Mouse (Mus musculus) embryonic facial prominence, embryonic 13.5 days (tissue): ENCODE data around the gene Otub1. TPM values are rescaled to one million over a fixed set of nuclear protein-coding genes. Genes with fewer than 3 reads are reported as not detected.

ENCODE experiments used
- ATAC-seq: fragments of 200-750 bp; cut with Nextera tagmentation; 2 replicates; pipeline ENCODE4 v1.8.0; 2017; ENCODE audit warnings: low read depth; ENCODE audit not compliant: insufficient number of reproducible peaks, insufficient read depth, low FRiP score, low TSS enrichment
- H3K27ac ChIP-seq: fragments of 300-500 bp; sonication (generic); 2 replicates; pipeline ENCODE4 v1.5.1; 2015; ENCODE audit warnings: moderate library complexity, mild to moderate bottlenecking, inconsistent platforms
- H3K27me3 ChIP-seq: fragments of 300-500 bp; sonication (generic); 2 replicates; pipeline ENCODE4 v1.6.1; 2015; ENCODE audit warnings: mild to moderate bottlenecking, inconsistent platforms
- H3K36me3 ChIP-seq: fragments of 300-500 bp; sonication (generic); 2 replicates; pipeline ENCODE4 v1.6.1; 2015; ENCODE audit warnings: mild to moderate bottlenecking, inconsistent platforms
- H3K4me1 ChIP-seq: fragments of 300-500 bp; sonication (generic); 2 replicates; pipeline ENCODE4 v1.6.1; 2015; ENCODE audit warnings: inconsistent platforms
- H3K4me2 ChIP-seq: fragments of 300-500 bp; sonication (generic); 2 replicates; pipeline ENCODE4 v1.6.1; 2015; ENCODE audit warnings: moderate library complexity, mild to moderate bottlenecking, inconsistent platforms
- H3K4me3 ChIP-seq: fragments of 300-500 bp; sonication (generic); 2 replicates; pipeline ENCODE4 v1.5.1; 2015; ENCODE audit warnings: mild to moderate bottlenecking, inconsistent platforms
- H3K9ac ChIP-seq: fragments of 300-500 bp; sonication (generic); 2 replicates; pipeline ENCODE4 v1.6.1; 2015; ENCODE audit warnings: mild to moderate bottlenecking, inconsistent platforms
- H3K9me3 ChIP-seq: fragments of 300-500 bp; sonication (generic); 2 replicates; pipeline ENCODE4 v1.6.1; 2016; ENCODE audit warnings: inconsistent platforms
- WGBS: fragments of 180-500 bp; shearing (Covaris S2); methylation state at CpG from one replicate; pipeline ENCODE4 v1.1.7; 2015; ENCODE audit warnings: mixed read lengths; 5-methylcytosine and 5-hydroxymethylcytosine counted together
- polyA plus RNA-seq: library from polyadenylated mRNA; unstranded; fragments of >200 nt; fragmentation: Nextera tagmentation; extraction: Ambion mirVana; gene quantifications from 2 replicates; pipeline ENCODE4 v1.2.1, GENCODE M21; 2015

Gene Otub1
- polyA plus RNA-seq, result 205 and 228 TPM in 2 replicates

DNA sequence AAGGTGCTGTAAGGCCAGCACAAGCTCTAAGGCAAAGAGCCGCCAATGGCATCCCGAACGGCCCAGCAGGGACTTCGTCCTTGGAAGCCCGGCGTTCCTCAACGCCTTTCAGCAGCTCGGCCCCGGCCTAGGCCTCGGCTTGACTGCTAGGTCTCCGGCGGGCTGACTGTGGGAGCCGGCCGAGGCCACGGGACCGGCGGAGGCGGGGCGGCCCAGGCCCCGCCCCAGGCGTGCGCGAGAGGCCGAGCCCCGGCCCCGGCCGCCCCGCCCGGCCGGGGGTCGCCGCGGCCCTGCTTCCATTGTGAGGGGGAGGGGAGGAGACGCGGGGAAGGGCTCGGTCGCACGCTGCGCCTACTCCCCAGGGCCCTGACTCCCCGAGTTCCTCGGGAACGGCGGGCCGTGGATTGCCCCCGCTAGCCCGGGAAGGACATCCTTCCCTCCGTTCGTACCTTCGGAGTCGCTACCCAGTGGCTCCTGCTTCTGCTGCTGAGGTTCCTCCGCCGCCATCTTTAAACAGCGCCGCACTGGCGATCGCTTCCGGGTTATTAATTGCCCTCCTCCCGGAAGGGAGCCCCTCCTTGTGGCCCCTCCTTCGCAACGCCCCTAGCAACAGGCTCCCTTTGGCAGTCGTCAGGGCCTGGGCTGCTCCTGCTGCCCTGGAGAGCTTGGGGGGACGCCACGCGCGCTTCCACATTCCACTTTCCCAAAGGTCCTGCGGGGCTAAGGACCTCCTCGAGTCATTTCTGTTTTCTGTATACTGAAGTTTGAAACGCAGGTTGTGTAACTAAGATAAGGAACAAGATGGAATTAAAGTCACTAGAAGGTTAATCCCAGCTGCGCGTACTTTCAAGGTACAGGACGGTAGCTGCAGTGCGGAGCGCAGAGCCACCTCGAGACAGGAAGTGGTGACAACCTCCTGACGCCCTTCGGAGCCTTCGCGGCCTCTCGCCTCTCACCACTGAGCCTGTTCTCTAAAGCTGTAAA is at the start of gene Otub1:
Gene Otub1 (minus strand): TSS at position 564 of the 984 bp plus-strand sequence.
- peak; percentile 93 for ATAC-seq
- WGBS, result under 1% methylated on average over 63 of the region's 79 CpGs

DNA sequence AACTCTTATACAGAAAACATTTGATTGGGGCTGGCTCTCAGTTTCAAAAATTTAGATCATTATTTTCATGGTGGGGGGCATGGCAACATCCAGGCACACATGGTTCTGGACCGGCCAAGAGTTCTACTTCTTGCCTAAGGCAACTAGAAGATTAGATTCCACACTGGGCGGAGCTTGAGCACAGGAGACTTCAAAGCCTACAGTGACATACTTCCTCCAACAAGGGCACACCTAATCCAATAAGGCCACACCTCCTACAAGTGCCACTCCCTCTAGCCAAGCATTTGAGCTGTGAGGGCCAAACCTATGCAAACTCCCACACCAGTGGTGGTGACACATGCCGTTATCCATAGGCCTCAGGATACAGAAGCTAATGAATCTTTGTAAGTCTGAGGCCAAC is 39.9 kb upstream of the Otub1 start:
- H3K27ac ChIP-seq, result no peak overlapping the region
- H3K4me3 ChIP-seq, result no peak overlapping the region
- no peak overlapping the region for H3K9ac ChIP-seq
- ATAC-seq, result no peak
- WGBS, result 62% methylated on average over 3 of the region's 3 CpGs
- peaks cover 4% of the 10 kb centered on the region; the same call in 1 of the 2 replicates for H3K4me1 ChIP-seq
- no peaks in the 10 kb centered on the region for H3K27me3 ChIP-seq
- no peak overlapping the region for H3K4me2 ChIP-seq
- H3K9me3 ChIP-seq, result no peaks in the 10 kb centered on the region
- H3K36me3 ChIP-seq, result no peaks in the 10 kb centered on the region

More for the DNA sequence above, at the start of gene Otub1:
- H3K27me3 ChIP-seq, result no peaks in the 10 kb centered on the region
- H3K4me2 ChIP-seq, result peak within 1 kb of the TSS; percentile 84
- H3K9ac ChIP-seq, result peak within 1 kb of the TSS; percentile 87
- H3K9me3 ChIP-seq, result no peaks in the 10 kb centered on the region
- peaks cover 23% of the 10 kb centered on the region for H3K4me1 ChIP-seq
- H3K4me3 ChIP-seq, result peak within 1 kb of the TSS; percentile 85
- peak within 1 kb of the TSS; percentile 96 for H3K27ac ChIP-seq
- H3K36me3 ChIP-seq, result peaks cover 30% of the 10 kb centered on the region

DNA sequence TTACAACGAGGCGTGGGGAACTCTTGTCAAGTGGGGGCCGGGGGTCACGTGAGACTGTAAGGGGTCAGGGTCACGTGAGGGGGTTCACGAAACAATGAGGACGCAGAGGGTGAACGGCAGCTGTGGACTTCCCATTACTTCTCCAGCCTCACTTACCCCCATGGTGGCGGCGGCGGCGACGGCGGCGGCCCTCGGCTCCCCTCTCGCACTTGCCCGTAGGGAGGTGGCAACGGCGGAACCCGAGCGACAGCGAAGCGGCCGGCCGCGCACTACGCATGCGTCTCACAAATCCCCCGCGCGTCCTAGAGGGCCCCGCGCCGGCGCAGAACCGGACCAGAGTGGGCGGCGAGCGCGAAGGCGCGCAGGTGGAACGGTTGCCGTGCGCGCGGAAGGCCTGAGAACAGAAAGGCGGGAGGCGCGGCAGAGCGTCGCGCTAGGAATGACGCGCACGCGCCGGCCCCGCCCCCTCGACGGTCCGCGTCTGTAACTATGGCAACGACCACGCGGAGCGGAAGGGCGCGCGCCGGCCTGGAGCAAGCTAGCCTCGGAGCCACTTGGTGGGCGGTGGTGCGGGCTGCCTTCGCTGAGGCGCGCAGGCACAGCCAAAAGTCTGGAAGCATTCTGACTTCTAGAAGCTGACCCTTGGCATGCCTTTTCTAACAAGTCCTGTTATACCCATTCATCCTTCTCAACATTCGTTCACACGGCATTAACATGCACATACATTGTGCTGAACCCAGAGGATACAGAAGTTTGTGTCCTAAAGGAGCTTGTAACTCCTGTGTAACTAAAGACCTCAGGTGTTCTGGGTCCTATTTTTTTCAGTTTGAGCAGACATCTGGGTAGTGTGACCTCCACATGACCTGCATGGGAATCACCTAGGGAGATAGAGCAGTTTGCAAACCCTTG is 34.9 kb upstream of the Otub1 start, which contains the start of gene Naa40:
Gene Naa40 (minus strand): TSS at position 402 of the 909 bp plus-strand sequence.
- peaks cover 14% of the 10 kb centered on the region for H3K4me1 ChIP-seq
- 0 out of 2 replicates have a peak, but pooled peaks cover 6% of the 10 kb centered on the region for H3K36me3 ChIP-seq
- H3K9ac ChIP-seq, result peak within 1 kb of the TSS; percentile 92
- peak within 1 kb of the TSS; percentile 76 for H3K4me3 ChIP-seq
- no peaks in the 10 kb centered on the region for H3K27me3 ChIP-seq
- peak; percentile 91 for ATAC-seq
- WGBS, result under 1% methylated on average over 77 of the region's 80 CpGs
- H3K4me2 ChIP-seq, result peak within 1 kb of the TSS; percentile 92
- peak within 1 kb of the TSS; percentile 77 for H3K27ac ChIP-seq
- no peaks in the 10 kb centered on the region for H3K9me3 ChIP-seq

DNA sequence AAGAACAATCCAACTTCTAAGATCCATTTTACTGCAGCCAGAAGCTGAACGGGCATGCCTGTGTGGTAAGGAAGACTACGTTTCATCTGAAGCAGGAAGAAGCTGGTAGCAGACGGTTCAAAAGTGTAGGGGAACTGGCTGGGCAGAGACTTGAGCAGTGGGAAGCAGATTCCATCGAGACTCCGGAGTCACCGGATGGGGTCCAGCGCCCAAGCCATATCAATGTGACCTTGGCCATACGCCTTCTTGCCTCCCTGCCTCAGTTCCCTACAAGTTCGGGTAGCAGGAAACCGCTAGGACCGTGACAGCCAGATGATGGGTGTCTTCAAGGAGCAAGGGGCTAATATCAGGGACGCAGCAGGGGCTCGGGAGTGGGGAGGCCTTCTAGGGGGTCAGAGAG is 34.2 kb upstream of the Otub1 start:
- Histone ChIP-seq H3K4me1 (peaks cover 14% of the 10 kb centered on the region), H3K9me3 (no peaks in the 10 kb centered on the region), H3K4me2 (peak overlapping the region; percentile 92), H3K27ac (peak overlapping the region; percentile 77), H3K4me3 (peak overlapping the region; percentile 76), H3K27me3 (no peaks in the 10 kb centered on the region), H3K9ac (peak overlapping the region; percentile 92), H3K36me3 (0 out of 2 replicates have a peak, but pooled peaks cover 6% of the 10 kb centered on the region)
- ATAC-seq, result no peak
- WGBS, result 2% methylated on average over 13 of the region's 13 CpGs

DNA sequence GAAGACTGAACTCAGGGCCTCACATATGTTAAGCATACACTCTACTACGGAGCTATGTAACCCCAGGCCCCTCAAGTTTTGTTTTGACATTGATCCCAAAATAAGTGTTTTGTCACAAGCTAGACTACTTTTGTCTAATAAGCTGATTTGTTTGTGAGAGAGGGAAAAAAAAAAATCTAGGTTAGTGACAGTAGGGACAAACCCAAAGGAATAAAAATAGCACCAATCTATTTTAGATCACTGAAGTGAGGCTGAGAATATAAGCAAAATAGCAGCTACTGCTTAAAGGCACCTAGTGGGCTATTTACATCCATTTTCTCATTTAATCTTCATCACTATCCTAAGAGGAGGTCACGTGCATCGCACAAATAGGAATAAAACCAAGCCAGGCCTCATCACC is 33.5 kb upstream of the Otub1 start:
- WGBS, result 82% methylated on average over 3 of the region's 3 CpGs
- H3K4me1 ChIP-seq, result peaks cover 17% of the 10 kb centered on the region
- no peak overlapping the region for H3K27ac ChIP-seq
- 0 out of 2 replicates have a peak, but pooled peaks cover 6% of the 10 kb centered on the region for H3K36me3 ChIP-seq
- H3K4me3 ChIP-seq, result peak overlapping the region; percentile 76
- no peaks in the 10 kb centered on the region for H3K9me3 ChIP-seq
- H3K9ac ChIP-seq, result peak overlapping the region; percentile 92
- peak overlapping the region; percentile 92 for H3K4me2 ChIP-seq
- ATAC-seq, result no peak
- no peaks in the 10 kb centered on the region for H3K27me3 ChIP-seq

DNA sequence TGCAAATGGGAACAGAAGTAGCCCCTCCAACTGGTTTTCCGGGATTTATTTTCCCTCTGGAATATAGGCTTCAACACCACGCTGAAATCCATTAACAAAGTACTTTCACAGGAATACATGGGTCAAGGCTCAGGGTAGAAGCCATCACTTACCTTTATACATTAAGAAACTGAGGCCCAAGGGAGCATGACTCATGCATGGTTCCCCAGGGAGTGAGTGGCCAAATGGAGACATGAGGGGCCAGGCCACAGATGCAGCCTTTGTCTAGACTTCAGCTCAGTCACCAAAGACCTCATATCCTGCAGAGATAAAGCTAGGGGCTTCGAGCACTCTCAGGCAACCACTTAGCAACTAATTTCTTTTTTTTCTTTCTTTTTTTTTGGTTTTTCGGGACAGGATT is 30.6 kb upstream of the Otub1 start:
- Histone ChIP-seq H3K4me2 (no peak overlapping the region), H3K9me3 (no peaks in the 10 kb centered on the region), H3K27me3 (no peaks in the 10 kb centered on the region), H3K36me3 (peaks cover 32% of the 10 kb centered on the region), H3K4me3 (no peak overlapping the region), H3K9ac (no peak overlapping the region), H3K4me1 (peaks cover 17% of the 10 kb centered on the region), H3K27ac (no peak overlapping the region)
- 96% methylated on average over 4 of the region's 4 CpGs for WGBS
- no peak for ATAC-seq

DNA sequence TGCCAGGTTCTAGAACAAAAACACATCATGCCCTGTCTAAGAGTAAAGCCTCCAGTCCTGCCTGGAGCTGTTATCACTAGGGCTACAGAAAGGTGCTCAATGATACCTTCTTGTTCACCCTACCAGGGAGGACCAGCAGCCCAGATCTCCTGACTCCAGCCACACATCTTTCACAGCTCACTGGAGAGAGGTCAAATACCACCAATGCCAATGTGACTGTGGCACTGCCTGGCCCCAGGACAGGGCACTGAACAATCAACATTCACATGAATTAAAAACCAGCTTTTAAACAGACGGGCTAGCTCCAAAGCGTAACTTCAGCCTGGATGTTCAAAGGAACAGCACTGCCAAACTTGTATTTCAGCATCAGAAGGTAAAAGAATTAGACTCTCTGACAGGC is 29.9 kb upstream of the Otub1 start:
- 86% methylated on average over 2 of the region's 2 CpGs for WGBS
- Histone ChIP-seq H3K36me3 (peaks cover 39% of the 10 kb centered on the region), H3K9ac (no peak overlapping the region), H3K4me1 (peaks cover 13% of the 10 kb centered on the region), H3K27ac (no peak overlapping the region), H3K9me3 (no peaks in the 10 kb centered on the region), H3K4me3 (no peak overlapping the region), H3K27me3 (no peaks in the 10 kb centered on the region), H3K4me2 (no peak overlapping the region)
- ATAC-seq, result no peak

DNA sequence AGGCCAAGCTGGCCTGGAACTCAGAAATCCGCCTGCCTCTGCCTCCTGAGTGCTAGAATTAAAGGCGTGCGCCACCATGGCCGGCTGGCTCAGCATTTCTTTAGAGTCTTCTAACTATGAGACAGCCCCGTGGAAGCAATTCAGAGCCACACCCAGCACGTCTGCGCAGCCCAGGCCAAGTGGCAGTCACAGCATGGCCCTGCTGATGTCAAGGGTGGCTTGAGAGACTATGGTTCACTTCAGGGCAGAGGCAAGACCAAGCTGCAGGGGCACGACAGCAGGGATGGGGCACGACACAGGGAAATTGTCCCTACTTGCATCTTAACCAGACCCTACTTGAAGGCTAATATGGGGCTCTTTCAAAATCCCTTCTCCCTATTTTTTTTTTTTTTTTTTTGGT is 29.3 kb upstream of the Otub1 start:
- no peaks in the 10 kb centered on the region for H3K27me3 ChIP-seq
- peaks cover 45% of the 10 kb centered on the region for H3K36me3 ChIP-seq
- H3K9ac ChIP-seq, result peak overlapping the region; percentile 16; the same call in 1 of the 2 replicates
- no peaks in the 10 kb centered on the region for H3K9me3 ChIP-seq
- 95% methylated on average over 9 of the region's 9 CpGs for WGBS
- ATAC-seq, result no peak
- H3K4me2 ChIP-seq, result no peak overlapping the region
- no peak overlapping the region for H3K27ac ChIP-seq
- H3K4me1 ChIP-seq, result peaks cover 13% of the 10 kb centered on the region
- H3K4me3 ChIP-seq, result no peak overlapping the region

DNA sequence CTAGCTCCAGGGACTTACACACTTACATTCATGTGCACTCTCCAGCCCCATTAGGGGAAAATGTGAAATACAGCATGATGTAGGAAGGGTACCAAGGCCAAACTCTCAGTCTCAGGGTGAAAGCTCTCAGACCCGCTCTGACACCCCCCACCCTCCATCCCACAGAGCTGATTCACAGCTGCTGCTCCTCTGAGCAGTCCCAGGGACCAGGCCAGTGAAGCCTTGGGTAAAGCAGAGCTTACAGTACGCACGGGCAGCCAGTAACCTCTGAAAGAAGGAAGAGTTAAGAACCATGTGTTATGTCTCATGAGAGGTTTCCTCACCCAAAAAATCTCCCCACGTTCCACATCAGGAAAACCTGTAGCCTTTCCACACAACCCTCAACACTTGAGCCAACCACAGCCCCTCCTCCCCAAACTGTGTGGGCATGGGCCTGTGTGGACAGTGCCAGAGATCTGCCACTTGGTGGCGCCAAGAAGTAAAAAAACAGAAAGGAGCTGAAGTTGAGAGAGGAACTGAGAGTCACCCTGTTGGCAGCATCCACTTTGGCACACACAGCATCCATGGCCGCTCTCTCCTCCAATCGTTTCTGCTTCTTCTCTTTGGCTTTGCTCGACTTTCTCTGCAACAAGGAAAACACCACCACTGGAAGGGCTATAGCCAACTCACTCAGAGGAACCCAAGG is 28.6 kb upstream of the Otub1 start:
- no peak overlapping the region for H3K9ac ChIP-seq
- H3K9me3 ChIP-seq, result no peaks in the 10 kb centered on the region
- no peak overlapping the region for H3K4me3 ChIP-seq
- peak; percentile 71 for ATAC-seq
- H3K27me3 ChIP-seq, result no peaks in the 10 kb centered on the region
- 54% methylated on average over 8 of the region's 8 CpGs for WGBS
- H3K4me2 ChIP-seq, result no peak overlapping the region
- H3K36me3 ChIP-seq, result peaks cover 53% of the 10 kb centered on the region
- peaks cover 5% of the 10 kb centered on the region for H3K4me1 ChIP-seq
- H3K27ac ChIP-seq, result no peak overlapping the region

DNA sequence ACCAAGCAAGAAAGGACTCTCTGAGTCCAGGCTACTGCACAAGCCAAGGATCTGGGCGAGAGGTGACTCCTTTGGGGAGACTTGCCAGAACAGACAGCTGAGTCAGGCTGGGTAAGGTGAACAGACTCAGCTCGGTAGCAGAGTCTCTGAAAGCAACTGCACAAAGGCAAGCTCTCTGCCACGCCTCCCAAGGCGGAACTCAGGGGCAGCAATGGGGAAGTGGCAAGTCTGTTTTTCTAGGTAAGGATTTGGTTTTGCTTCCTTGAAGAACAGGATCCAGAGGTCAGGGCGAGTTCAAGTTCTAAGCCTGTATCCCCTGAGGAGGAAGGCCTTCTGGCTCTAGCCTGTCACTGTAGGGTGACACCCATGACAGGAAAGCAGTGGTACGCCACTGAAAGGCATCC is 20.4 kb upstream of the Otub1 start:
- no peak overlapping the region for H3K27ac ChIP-seq
- ATAC-seq, result no peak
- H3K36me3 ChIP-seq, result peaks cover 61% of the 10 kb centered on the region
- no peaks in the 10 kb centered on the region for H3K9me3 ChIP-seq
- no peak overlapping the region for H3K4me2 ChIP-seq
- H3K27me3 ChIP-seq, result no peaks in the 10 kb centered on the region
- H3K4me1 ChIP-seq, result no peaks in the 10 kb centered on the region
- WGBS, result 79% methylated on average over 6 of the region's 6 CpGs
- no peak overlapping the region for H3K4me3 ChIP-seq
- H3K9ac ChIP-seq, result no peak overlapping the region
